Mouse (Mus musculus) layer of hippocampus, adult 8-10 months (tissue): ENCODE results near the gene Ror1. TPM values are rescaled to one million over a fixed set of nuclear protein-coding genes. Genes with fewer than 3 reads are reported as not detected.

Experiments used
- DNase-seq, 2 experiments: peaks; one replicate each; pipeline ENCODE4 v3.0.0; 2022; ENCODE audit warnings: low spot score in 2 of 2
- total RNA-seq, 4 experiments: library from RNA; stranded (reverse); gene quantifications; 2 replicates each; pipeline ENCODE4 v1.2.4; 2022

Gene Ror1
- total RNA-seq, 4 experiments from 2014 or later = 4.3 to 5.6 (median 5.1) TPM

DNA sequence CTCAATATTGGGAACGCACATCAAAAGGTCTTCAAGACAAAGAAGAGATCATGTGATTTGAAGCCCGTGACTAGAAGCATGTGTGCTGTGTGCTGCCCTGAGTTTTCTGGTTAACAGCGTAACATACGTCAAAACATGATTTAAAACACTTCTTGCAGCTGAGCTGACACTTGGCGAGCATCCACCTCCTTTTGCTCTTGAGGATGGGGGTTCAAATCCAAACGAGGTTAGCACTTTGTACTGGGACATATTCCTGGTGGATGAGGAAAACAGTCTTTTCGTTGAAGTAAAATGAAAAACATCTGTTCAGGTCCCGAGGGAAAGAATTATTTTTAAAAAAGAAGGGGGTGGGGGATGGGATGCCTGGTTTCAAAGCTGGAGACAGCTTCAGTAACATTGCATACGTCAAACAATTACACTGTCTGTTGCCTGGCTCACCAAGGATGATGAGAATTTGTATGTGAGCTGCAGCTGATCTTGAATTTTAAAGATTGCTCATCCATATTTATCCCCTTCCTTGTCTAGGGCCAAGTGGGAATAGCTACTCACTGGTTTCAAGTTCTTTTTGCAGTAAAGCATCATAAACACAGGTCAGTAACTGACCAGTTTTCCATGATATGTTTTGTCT lies 367.0 kb downstream of the Ror1 start:
- DNase-seq = no peak

DNA sequence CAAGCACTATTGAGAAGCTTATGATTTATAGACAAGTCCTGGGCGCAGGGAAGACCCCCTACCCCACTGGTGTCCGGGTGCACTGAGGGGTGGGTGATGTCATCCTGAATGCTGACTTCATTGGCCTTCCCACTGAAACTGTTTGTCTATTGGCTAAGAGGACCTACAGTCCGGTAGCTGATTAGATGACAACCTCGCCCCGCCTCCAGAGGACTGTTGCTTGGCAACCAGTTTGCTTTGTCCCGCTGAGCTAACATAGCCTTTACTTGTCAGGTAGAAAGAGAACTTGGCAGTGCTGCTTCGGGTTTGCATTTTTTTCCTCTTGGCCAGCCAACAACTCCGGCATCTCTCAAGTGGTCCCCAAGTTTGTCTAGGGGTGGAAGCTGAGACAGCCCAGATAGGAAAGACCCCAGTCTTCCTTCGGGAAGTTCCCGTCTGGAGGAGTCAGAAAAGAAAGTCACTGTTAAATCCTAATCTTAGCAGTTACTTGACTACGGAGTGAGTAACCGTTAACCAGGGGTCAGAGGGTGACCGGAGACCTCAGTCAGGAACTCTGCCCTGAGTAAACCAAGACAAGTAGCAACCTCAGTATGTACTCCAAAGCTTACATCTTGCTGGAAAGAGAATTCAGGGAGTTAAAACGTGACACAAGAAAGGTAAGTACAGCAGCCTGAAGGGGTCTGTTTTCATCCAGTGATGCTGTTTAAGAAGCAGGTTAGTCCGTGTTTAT lies 383.2 kb downstream of the Ror1 start, which contains the start of gene Ube2u:
Gene Ube2u, plus strand, starts transcription at position 258 of the 730 bp plus-strand sequence.
- DNase-seq = peak; percentile 28 to 30

- no peak for DNase-seq
Measured at GRCm38 (mm10) chr4:100488447-100488846, 392.9 kb downstream of the Ror1 start.

Other genes with a start within 250 kb of the Ror1 start
- 10 to 100 TPM; 61.5 to 70.0 (median 67.4) TPM for gene Pgm1, start 166.4 kb upstream of the Ror1 start, total RNA-seq
- 1 to 10 TPM; 3.5 to 7.3 (median 5.3) TPM for gene Itgb3bp, start 166.0 kb upstream of the Ror1 start, total RNA-seq